Mouse (Mus musculus): ENCODE results near the gene Rab42.

GRCm38 (mm10) chr4:132305276-132305675, 2.1 kb upstream of the Rab42 start:
- TF ChIP-seq CTCF (IDR thresholded peaks at IDR 0.05; ENCODE audit: low read depth) (no peak), EP300 (IDR thresholded peaks at IDR 0.05; ENCODE audit: low read depth) (no peak)
